Mouse (Mus musculus): Measurements from ENCODE around the gene Krtap5-2.
"Not testable (repeated sequence)": the region's sequence is repeated elsewhere in the genome, so short reads cannot be mapped to it uniquely, and the experiment has no call there.

Gene Krtap5-2

GRCm38 (mm10) chr7:142175905-142176304 is at the start of gene Krtap5-2:
Gene Krtap5-2, minus strand, starts transcription at chr7:142176005.
- DNase-seq, result not testable (repeated sequence)

- DNase-seq, result peak in 1 of 2 experiments; percentile 25
These were observed 48.7 kb upstream of the Krtap5-2 start for GRCm38 (mm10) chr7:142224518-142224917.

GRCm38 (mm10) chr7:142212136-142212535 is 36.3 kb upstream of the Krtap5-2 start:
- not testable (repeated sequence) for DNase-seq

DNA sequence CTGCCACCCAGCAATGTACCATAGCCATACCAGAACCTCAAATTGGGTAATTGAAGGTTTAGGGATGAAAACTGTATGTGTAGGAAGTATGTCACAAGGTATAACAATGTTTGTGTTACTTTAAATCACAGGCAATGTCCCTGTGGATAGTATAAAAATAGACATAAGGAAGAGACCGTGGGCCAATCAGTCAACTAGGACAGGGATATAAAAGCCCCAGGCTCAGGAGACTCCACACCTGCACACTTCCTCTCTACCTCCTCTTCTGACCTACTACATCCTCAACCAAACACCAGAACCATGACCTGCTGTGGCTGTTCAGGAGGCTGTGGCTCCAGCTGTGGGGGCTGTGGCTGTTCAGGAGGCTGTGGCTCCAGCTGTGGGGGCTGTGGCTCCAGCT is 35.8 kb upstream of the Krtap5-2 start, which contains the start of gene Gm7579:
TSS of gene Gm7579 (plus strand) at position 301 of the 400 bp plus-strand sequence.
- DNase-seq, result no peak

- not testable (repeated sequence) for DNase-seq
These were observed 31.1 kb upstream of the Krtap5-2 start for GRCm38 (mm10) chr7:142206891-142207290.

DNA sequence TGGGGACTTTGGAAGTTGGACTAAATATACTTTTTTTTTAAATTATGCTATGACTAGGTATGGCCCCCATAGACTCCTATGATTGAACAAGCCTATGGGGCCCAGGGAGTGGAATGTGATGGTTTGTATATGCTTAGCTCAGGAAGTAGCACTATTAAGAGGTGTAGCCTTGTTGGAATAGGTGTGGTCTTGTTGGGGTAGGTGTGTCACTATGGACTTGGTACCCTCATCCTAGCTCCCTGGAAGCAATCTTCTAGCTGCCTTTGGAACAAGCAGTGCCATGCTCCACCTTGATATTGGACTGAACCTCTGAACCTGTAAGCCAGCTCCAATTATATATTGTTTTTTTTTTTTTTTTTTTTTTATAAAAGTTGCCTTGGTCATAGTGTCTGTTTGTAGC is 29.7 kb upstream of the Krtap5-2 start:
- no peak for DNase-seq

DNA sequence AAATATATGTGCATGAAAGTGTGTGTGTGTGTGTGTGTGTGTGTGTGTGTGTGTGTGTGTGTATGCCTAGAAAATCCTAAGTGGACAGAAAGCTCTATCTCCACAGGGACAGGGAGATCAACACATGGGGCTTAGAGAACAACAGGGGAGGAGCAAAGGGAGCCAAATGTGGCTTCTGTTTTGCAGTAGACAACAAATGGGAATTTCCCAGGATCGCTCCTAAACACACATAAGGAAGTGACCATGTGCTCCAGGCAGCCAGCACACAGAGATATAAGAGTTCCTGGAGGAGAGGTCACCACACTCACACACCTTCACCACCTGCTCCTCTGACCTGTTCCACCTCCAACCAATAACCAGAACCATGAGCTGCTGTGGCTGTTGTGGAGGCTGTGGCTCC is 25.3 kb upstream of the Krtap5-2 start, which contains the start of gene Krtap5-3:
TSS of gene Krtap5-3 (plus strand) at position 301 of the 400 bp plus-strand sequence.
- DNase-seq, result no peak

DNA sequence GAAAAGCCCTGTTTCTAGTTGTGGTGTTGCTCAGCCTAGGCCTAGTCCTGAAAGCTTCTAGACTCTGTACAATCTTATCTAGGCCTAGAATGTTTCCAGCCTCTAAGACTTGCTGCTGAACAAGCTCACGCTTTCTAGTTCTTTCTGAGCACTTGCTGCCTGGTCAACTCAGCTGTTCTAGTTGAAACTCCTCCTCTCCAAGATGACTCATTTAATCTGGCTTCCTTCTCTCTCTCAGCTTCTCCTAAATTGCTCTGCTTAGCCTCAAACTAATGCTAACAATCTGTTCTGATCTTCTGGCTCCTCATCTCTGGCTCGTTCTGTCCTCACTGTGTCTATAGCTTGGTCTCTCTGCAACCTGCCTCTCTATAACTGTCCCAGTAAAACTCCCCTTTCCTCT is 22.9 kb upstream of the Krtap5-2 start:
- no peak for DNase-seq

DNA sequence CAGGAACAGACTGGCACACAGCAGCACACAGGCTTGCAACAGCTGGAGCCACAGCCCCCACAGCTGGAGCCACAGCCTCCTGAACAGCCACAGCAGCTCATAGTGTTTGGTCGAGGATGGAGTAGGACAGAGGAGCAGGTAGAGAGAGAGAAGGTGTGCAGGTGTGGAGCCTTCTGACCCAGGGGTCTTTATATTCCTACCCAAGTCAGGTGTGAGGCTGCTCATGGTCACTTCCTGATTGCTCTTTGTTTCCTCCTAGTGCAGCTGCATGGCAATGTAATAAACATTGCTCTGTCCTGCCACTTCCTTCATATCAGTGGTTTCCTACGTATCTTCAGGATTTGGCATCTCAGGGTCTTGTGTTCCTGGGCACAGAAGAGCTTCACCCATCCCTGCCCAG is 14.5 kb upstream of the Krtap5-2 start, which contains the start of gene Gm10153:
TSS of gene Gm10153 (minus strand) at position 101 of the 400 bp plus-strand sequence.
- no peak for DNase-seq

DNA sequence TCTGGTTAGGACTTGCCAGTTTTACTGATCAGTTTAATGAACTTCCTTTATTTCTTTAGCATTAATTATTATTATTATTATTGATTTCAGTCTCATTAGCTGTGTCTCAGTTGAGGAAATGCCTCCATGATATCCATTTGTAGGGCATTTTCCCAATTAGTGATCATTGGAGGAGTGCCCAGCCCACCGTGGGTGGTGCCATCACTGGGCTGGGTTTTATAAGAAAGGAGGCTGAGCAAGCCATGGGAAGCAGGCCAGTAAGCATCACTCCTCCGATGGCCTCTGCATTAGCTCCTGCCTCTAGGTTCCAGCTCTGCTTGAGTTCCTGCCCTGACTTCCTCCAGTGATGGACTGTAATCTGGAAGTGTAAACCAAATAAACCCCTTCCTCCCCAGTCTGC is 12.4 kb upstream of the Krtap5-2 start:
- no peak for DNase-seq

DNA sequence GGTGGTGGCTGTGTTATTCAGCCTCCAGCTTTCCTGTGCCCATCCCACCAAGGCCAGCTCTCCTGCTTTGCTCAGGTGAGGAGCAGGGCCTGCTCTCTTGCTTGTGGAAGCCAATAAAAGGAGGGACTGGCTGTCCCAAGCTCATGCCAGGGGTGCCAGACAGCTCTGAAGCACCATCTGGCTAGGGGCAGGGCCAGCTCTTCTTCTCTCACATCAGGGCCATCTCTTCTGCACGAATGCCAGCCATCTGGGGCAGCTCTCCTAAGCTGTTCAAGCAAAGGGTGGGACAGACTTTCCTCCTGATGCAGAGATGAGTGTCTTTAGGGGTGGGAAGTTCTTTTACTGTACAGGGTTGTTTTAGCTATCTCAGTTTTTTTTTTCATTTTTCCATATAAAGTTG is 5.2 kb upstream of the Krtap5-2 start:
- DNase-seq, result no peak

- DNase-seq, result no peak
These were observed 2.9 kb upstream of the Krtap5-2 start for GRCm38 (mm10) chr7:142178685-142179084.

DNA sequence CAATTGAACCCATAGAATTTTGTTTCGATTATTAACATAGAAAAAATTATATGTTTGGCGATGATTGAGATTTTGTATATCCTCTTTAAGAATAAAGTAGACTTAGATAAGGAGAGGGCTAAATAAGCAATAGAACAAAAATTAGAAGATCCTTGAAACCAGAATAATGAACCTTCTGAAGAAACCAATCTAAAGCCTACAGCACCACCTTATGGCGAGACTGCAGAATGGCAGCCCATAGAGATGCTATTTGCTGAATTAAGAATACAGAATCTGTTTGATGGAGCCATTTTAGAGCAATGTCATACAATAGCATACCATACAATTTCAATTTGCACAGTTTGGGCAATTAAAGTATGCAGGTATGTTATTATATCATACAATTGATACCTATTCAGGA is 6.0 kb downstream of the Krtap5-2 start:
- no peak for DNase-seq

DNA sequence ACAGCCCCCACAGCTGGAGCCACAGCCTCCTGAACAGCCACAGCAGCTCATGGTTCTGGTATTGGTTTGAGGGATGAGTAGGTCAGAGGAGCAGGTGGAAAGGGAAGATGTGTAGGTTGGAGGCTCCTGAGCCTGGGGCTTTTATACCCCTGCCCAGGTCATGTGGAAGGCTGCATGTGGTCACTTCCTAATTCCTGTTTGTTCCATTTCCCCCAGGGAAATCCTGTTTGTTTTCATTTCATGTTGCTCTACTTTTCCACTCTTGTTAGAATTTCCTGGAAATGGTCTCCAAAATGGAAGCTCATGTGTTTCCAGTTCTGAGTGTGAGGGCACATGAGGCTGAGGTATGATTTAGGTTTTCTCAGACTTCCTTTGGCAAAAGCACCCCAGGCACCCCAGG is 10.2 kb downstream of the Krtap5-2 start, which contains the start of gene Gm4553:
TSS of gene Gm4553 (minus strand) at position 101 of the 400 bp plus-strand sequence.
- DNase-seq, result not testable (repeated sequence)

GRCm38 (mm10) chr7:142159366-142159765 is 16.4 kb downstream of the Krtap5-2 start:
- no peak for DNase-seq

DNA sequence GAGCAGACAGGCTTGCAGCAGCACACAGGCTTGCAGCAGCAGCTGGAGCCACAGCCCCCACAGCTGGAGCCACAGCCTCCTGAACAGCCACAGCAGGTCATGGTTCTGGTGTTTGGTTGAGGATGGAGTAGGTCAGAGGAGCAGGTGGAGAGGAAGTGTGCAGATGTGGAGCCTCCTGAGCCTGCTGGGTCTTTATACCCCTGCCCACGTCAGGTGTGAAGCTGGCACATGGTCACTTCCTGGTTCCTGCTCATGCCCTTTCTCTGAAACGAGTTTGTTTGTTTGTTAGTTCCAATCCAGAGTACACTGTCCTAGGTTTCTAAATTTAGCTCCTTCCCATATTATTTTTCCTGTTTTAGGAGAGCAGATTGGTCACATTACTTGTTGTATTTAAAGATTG is 18.8 kb downstream of the Krtap5-2 start, which contains the start of gene Gm29735:
TSS of gene Gm29735 (minus strand) at position 101 of the 400 bp plus-strand sequence.
- not testable (repeated sequence) for DNase-seq

DNA sequence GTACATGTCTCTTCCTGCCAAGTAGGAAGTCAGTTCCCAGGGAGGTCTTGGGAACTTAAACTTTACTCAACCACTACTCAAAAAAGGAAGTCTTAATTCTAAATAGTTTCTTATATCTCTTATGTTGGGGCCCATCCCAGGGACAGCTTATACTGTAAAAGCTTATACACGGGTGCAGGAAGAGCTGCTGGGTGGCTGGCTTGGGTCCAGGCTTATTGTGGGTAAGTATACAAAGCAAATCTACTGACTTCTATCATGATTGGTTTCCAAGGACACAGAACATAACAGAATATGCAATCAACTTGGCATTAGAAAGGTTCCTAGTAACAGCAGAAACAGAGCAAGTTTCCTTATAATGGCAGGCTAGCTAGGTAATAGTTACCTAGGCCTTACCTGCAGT is 20.5 kb downstream of the Krtap5-2 start:
- no peak for DNase-seq

GRCm38 (mm10) chr7:142152191-142152590 is 23.6 kb downstream of the Krtap5-2 start:
- DNase-seq, result no peak

DNA sequence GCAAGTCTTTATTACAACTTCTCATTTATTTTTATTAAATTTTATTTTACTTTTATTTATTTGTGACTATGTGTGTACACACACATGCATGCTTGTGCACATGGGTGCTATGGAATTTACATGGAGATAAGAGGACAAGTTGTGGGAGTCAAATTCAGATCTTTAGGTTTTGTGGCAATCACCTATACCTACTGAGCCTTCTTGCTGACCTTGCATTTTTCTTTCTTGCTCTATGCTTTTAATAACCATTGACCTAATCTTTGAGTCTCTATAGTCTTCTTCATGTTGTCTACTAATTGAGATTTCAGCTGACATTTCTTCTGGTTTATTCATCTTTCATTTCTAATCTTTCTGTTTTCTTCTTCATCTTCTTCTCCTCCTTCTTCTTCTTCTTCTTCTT is 27.2 kb downstream of the Krtap5-2 start:
- no peak for DNase-seq

GRCm38 (mm10) chr7:142146033-142146432 is 29.8 kb downstream of the Krtap5-2 start:
- DNase-seq, result peak; percentile 60 to 72

DNA sequence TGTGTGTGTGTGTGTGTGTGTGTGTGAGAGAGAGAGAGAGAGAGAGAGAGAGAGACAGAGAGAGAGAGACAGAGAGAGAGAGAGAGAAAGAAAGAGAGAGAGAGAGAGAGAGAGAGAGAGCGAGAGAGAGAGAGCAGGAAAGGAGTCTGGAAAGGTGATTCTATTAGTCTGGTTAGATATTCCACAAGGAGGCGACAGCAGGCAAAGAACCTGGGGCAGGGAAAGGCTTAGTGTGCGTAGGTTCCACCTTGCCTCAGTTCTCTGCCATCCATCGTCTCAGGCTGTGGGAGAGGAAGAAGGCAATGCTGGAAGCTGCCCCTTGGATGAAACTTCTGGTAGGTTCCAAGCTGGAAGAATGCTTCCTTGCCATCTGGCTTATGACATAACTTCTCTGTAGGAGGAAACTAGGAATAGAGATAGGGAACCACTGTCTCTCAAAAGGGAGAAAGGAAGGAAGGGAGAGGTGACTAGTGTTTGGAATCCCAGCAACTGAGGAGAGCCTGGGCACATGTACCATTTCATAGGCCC is 30.3 kb downstream of the Krtap5-2 start:
- DNase-seq, result no peak

- DNase-seq, result no peak
These were observed 31.3 kb downstream of the Krtap5-2 start, which contains the start of gene Gm45337 for GRCm38 (mm10) chr7:142144507-142144906. Gene Gm45337, minus strand, starts transcription at chr7:142144607.

DNA sequence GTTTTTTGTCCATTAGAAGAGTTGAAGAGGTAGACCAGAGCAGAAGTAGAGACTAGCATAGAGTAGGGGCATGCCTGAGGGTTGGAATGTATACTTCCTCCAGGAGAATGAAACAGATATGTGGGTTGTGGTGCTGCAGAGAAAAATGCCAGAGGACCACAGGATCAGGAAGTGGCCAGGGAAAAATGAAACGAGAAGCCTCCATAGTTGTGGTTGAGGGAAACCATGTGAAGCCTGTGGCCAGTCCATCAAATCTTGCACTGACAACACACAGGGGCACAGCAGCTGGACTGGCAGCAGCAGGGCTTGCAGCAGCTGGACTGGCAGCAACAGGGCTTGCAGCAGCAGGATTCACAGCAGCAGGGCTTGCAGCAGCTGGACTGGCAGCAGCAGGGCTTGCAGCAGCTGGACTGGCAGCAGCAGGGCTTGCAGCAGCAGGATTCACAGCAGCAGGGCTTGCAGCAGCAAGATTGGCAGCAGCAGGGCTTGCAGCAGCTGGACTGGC is 32.2 kb downstream of the Krtap5-2 start:
- DNase-seq, result not testable (repeated sequence)

GRCm38 (mm10) chr7:142140696-142141095 is 35.1 kb downstream of the Krtap5-2 start:
- no peak for DNase-seq

Measured in kidney, postnatal 4 days (tissue).